Mouse (Mus musculus) cerebellum, adult 9-10 months (tissue): ENCODE data around the gene Ing1.
"Not testable (repeated sequence)": the region's sequence is repeated elsewhere in the genome, so short reads cannot be mapped to it uniquely, and the experiment has no call there.

Experiments
- DNase-seq: peaks from one replicate; pipeline ENCODE4 v3.0.0; 2022

The Ing1 gene

DNA sequence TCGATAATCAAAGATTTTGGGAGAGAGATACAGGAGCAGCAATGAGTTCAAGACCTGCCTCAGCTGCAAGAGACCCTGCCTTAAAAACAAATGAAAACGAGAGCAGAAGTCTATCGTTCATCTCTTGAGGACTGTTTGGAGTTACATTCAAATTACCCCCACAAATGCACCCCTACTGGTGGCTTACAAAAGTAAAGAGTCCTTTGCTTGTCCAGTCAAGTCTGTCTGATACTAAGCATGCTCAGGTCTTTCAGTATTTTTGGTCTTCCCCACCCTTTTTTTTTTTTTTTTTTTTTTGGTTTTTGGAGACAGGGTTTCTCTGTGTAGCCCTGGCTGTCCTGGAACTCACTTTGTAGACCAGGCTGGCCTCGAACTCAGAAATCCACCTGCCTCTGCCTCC, 3.9 kb upstream of the Ing1 start:
- DNase-seq: not testable (repeated sequence)

DNA sequence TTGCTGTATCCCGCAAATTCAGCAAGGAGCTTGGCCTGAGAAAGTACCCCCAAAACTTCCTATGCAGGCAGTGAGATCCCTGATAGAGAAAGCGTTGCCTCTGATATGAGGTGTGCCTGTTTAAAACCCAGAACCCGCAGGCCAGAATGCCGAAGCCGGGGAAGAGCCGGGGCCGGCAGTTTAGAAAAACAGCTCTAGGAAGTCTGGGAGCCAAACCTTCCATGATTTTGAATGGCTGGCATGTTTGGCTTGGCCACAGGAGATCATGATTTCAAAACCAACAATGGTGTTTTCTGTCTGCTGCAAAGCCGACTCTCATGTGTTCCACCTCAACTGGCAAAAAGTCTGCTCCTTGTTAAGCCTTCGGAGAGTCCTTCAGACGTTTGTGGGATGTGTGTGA, 3.0 kb upstream of the Ing1 start:
- DNase-seq: peak; percentile 31

DNA sequence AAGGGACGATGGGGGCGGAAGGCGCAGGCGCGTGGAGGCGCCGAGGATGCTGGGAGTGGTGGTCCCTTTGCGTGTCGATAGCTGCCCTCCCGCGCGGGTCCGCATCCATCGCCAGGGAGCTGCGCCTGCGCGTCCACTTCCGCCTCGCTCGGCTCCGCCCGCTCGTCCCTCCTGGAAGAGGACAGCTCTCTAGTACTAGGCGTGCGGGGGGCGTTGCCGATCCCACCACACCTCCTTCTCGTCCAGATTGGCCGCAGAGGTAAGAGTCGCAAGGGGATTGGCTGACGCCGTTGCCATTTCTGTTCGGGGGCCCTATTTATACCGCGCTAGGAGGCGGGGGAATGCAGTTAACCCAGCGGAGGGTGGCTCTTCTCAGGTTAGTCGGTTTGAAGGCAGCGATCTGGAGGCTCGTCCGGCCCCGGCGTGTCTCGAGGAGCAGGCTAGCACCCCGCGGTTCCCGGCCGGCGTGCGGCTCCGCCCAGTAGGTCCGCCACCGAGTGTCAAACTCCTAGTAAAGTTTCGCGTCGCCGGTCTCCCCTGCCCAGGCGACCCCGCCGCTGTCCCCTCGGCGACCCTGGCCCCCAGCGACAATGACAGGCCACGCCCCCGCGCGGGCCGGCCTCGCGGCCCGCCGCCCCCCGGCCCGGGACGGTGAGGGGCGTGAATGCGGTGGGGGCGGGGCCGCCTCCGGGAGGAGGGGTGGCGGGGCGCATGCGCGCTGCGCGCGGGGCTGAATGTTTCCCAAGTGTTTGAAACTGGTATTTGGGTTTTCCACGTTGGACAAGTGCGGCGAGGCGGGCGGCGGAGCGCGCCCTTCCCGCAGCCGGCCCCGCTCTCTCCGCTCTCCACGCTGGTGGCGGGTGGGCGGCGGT, 585 bp downstream of the Ing1 start:
- peak; percentile 100 for DNase-seq

DNA sequence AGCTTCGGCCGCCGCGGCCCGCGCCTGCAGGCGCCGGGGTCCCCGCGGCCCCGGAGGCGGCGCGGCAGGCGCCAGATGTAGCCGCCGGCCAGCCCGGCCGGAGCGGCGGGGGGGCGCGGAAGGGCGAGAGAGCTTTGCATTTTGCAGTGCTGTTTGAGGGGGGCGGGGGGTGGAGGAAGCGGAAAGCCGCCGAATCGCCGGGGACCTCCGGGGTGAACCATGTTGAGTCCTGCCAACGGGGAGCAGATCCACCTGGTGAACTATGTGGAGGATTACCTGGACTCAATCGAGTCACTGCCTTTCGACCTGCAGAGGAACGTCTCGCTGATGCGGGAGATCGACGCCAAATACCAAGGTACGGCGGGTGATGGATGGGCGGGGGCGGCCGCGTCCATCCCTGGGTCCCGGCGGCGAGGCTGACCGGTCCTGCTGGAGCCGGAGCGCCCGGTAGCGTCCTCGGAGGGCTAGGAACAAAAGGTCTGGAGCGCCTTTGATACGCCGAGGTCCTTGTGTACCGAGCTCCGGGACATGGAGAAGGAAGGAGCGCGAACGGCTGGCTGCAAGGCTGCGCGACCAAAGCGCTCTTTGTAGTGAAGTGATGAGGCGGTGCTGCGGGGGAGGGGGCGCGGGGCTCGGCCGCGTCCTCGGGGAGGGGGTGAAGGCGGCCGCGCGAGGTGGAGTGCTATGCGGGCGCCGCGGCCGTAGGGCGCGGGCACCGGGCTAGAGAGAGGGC, 1.5 kb downstream of the Ing1 start:
- DNase-seq: peak; percentile 74

DNA sequence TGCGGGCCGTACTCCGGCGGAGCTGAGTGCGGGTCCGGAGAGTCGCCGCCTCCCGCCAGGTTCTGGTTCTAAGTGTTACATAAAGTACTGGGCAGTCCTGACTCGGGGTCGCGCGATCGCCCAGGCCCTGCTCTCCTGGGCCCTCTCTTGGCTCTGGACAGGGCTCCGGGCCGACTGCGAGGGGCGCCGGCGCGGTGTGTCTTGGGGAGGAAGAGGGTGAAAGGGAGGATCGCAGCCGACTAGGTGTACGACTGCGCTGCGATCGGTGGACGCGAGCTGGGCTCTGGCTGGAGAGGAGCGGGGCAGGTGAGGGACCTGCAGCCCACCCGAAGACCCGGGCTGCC, 2.0 kb downstream of the Ing1 start:
- no peak for DNase-seq

DNA sequence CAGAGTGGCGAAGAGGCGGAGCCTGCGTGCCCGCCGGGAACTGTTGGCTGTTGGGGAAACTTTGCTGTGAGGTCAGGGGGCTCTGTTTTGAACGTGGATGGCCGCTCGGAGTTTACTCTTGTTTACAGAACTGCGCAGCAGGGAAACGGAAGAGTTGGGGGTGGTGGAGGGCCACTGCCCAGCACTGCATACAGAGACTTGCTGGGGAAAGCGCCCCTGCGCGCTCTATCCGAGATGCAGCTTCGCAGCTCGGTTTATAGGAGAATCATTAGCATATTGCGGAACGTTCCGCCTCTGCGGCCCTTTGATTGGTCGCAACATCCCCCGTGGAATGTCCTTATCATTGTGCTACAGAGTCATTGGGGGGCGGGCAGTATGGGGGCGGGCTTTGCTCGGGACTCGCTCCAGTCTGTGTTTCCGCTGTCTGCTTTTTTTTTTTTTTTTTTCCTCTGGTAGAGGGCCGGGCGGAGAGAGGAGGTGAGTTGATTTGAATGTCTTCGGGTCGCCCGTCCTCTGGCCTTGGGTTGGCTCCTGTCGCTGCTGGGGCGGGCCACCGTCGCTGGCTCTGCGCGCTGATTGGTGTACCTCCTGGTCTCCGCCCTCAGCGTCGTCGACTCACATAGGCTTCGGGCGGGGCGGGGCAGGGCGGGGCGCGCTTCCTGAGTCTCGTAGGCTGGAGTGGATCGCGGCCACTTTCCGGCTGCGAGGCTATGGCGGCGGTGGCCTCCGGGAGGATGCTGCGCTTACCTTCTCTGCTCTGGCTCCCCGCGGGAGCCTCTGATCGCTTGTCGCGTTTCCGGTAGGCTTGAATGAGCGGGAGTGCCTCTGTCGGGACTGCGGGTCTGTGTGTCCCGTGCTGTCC, 2.6 kb downstream of the Ing1 start:
- DNase-seq: peak; percentile 98

DNA sequence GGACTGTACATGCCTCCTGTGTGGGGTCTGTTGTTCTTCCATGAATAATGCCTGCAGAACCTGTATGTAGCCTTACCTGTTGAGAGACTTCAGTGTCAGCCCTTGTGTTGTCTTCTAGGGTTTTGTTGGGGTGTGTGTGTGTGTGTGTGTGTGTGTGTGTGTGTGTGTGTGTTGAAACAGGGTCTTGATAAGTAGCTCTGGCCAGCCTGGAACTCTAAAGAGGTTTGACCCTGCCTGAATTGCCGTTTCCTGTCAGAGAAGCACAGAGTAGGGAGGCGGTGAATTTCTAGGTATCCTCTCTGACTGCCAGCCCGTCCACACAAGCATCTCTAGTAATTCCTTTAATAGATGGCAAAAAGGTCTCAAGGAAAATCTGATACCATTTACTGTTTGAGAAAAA, 4.1 kb downstream of the Ing1 start:
- peak; percentile 46 for DNase-seq

DNA sequence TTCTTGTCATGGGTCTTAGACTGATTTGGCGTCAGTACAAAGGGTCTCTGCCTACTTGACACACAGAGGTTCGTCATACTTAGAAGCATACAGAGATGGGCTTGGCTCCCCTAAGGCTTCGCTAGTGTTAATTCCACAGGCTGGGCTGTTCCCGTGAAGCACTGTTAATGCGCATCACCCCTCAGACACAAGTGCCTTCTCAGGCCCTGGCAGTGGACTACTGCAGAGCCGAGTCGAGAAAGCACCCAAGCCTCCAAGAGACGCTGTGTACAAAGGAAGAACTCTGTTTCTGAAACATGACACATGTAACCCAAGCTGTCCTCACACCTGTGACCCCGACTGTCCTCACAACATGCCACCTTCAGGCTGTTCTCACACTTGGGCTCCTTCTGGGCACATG, 4.8 kb downstream of the Ing1 start:
- peak; percentile 36 for DNase-seq

DNA sequence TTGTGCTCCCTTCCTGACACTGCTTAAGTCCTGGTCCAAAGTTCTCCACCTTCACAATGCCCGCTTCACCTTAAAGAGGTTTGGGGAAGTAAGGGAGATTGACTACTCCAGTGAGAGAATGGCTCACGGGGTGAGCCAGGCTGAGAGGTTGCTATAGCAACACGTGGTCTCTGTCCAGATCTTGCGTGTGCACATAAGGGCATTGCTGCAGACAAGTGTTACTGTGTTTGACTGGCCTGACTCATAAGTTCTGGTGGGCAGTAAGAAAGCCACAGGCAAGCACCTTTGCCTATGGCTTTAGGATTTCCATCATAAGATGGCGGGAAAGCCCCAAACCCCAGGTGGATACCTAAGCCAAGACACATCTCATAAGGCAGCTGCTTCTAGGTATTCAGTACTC, 8.9 kb downstream of the Ing1 start:
- no peak for DNase-seq

DNA sequence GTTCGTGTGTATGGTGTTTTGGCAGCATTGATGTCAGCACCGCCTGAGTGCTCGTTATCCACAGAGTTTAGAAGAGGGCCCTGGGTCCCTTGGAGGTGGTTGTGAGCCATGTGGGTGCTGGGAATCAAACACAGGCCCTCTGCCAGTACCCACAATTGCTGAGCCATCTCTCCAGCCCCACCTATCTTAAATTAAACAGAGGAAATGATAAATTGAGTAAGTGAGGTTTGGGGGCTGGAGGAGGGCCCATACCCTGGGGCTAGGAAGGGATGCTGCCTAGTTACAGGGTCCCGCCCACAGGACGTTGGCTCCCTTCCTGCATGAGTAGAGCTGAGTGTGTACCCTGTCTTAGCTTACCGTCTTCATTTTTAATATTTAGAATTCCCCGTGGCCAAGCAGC, 9.3 kb downstream of the Ing1 start:
- no peak for DNase-seq

DNA sequence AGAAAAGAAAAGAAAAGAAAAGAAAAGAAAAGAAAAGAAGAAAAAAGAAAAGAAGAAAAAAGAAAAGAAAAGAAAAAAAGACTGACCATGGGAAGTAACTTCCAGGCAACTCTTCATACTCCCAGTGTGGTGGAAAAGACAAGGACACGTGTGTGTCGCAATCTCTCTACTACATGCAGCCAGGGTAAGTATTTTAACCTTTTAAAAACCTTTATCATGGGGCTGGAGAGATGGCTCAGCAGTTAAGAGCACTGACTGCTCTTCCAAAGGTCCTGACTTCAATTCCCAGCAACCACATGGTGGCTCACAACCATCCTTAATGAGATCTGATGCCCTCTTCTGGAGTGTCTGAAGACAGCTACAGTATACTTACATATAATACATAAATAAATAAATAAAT, 12.8 kb downstream of the Ing1 start:
- not testable (repeated sequence) for DNase-seq

DNA sequence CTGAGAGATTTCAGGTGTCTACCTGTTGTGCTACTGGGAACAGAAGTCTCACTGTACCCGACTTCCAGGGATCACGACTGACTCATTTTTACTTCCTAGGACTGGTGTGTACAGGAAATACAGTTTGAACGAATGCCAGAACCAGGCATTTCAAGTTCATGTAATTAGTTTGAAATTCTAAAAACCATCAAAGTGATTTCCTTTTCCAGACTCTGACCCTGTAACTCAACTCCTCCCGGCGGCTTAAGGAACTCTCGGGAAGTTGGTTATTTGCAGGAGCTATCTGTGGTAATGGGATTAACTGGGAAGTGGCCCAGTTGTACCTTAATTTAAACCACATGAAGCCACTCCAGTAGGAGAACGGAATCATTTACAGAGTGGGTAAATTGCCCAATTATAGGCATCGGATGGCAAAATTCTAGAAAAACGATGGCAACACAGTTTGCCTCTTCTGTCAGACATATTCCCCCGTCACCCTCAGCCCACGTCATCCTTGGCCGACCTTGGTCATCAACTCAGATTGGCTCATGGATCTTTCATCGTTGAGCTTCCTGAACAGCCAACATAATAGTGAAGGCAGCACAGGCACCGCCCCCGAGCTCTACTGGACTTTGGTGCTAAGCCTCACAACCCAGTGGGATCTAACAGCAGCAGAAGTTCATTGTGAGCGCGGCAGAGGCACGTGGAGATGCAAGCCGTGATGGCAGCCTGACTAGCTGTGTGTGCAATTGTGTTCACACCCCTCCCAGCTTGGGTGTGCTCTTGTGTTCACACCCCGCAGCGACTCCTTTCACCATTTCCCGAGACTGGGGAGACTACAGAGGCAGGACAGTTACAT, 14.1 kb downstream of the Ing1 start:
- no peak for DNase-seq

DNA sequence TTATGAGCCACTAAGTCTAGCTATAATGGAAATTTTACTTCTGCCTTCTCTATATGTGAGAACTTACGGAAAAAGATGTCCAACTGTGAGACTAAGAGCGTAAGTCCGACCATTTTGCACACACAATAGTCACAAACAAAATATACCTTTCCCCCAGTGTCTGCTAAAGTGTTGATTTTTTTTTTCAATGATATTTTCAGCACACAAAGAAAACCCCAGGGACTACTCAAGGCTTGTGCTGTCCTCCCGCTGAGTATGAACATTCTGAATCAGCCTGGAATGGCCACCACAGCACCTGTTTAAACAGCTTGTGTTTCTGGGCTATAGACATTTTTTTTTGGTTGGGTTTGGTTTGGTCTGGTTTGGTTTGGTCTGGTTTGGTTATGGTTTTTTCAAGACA, 15.4 kb downstream of the Ing1 start:
- DNase-seq: no peak

DNA sequence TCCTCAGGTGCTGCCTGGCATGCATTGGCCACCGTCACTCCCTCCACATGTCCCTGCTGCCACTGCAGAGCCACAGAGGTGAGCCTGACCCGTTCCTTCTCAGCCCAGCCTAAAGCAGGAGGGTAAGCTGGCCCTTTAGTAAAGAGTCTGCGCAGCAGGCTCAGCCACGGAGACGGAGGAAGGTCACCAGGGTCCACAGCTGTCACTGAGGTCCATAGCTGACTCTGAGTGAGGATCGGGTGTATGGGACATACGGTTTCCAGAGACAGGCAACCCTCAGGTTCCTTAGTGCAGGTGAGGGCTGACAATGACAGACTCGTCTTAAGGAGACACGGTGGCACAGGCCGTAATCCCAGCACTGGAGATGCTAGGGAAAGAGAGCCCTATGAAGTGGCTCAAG, 16.6 kb downstream of the Ing1 start:
- no peak for DNase-seq

DNA sequence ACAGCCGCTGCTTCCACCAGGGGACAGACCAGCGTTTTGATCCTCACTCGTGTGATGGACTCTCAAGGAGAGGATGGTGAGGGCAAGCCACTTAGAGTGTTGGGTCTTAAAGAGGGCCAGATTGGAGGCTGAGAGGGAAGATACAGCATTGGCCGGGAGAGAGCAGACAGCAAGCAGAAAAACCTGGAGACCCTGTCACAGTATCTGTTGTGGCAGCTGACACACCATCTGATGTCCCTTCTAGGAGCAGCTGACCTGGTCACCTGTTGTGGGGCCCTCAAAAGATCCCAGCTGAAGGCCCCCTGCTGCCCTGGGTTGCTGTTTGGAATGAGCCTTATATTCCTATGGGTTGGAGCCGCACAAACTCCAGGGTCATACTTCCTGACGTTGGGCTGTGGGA, 17.1 kb downstream of the Ing1 start:
- DNase-seq: no peak

DNA sequence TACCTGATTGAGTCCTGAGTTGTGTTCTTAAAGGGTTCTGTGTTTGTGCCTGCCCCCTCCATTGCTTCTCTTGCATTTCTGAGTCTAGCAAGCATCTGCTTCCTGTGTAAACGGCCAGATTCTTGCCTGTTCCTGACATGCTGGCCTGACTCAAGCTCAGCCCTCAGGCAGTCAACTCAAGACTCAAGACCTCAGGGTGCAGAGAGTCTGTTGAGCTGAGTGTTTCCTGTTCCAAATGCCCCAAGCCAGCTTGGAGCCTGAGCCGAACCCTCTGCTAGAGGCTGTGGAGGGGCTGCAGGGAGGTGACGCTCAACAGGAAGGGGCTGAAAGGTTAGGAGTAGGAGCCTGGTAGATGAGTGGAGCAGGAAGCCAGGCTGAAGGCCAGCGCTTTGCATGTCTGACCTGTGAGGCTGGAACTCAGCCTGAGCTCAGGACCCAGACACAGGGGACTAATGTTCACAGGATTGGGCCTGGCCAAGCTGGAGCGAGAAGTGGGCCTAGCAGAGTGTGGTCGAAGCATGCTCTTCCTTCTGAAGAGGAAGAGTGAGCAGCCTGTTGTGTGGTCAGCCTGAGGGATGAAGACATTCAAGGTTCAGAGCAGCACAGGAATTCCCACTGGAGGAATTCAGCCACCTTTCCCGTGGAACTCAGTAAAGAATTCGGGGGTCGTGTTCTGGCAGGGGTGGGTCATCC, 19.7 kb downstream of the Ing1 start:
- no peak for DNase-seq

DNA sequence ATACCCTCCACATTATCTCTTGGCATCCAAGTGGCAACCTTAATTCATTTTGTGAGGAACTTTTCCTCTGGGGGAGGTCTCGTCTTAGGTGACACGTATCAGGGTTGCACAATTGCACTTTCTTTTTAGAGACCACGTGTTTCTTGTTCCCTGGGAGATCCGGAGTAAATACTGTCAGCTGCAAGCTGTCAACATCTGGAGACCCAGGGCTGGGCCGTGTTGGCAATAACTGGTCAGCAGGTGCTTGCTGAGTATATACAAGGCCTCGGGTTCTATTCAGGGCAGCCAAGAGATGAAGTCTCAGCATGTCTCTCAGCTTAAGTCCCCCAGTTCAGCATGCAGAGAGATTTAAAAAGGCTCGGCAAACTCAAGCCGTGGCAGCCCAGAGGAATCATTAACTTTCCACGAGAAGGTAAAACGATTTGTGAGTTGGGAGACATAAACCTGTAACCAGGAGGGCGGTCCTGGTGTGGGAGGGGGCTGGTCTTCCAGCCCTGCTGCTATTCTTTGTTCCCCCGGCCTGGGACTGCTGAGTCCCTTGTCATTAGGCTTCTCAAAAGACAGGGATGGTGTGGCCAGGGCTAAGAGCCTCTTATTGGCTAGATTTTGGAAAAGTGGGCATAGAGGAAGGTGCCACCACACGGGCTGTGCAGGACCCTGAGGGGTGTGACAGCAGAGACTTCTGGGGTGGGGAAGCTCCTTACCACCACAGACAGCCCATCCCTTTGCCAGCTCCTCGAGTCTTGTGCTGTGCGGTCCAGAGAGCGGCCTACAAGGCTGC, 20.4 kb downstream of the Ing1 start:
- no peak for DNase-seq

DNA sequence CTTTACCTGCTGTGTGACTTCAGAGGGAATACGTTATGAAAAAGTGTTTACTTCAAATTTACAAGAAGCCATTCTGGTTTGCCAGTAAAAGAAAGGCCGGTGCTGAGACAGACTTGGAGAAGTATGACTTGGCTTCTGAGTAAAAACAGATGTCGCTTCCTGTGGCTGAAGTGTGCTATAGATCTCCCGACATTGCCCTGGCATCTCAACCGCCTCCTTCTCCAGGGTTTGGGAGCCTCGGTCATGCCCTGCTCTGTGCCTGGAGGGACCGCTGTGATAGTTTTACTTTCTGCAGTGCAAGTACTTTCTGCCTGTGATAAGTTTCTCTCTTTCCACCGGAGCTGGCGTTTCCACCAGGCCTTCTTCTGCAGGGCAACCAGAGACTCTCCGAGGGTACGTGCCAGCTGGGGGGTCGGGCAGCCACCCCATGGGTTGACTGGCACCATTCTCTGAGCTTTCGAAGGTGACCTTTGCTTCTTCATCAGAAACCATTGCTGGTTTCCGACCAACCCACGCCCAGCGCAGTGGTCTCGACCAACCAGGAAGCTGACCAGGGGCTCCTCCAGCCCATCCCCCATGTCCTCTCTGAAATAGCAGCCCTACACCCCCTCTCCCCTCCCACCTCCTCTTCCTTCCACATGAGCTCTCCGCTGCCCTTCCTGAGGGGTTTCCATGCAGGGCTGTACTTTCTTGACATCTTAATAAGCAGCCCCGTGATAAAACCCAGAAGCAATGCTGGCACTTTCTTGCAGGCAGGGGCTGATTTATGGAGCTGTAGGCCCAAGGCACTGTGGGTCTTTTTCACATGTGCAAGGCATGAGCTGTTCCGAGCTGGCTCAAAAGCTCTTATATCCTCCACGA, 30.4 kb downstream of the Ing1 start:
- DNase-seq: no peak

DNA sequence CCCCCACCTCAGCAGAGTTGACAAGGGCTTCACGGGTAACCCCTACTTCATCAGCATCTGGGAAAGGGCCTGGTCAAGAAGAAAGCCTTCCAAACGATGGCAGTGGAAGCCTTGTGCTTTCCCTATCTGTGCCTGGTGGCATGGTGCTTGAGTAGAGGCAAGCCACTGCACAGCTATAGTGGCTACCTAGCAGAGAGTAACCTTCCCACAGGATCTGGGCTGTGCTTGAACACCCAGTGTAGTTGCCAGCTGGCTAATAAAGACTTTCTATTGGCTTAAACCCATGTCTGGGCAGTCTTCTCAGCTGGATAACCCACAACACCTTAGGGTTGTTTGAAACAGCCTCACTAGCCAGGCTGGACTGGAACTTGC, 31.0 kb downstream of the Ing1 start:
- no peak for DNase-seq

DNA sequence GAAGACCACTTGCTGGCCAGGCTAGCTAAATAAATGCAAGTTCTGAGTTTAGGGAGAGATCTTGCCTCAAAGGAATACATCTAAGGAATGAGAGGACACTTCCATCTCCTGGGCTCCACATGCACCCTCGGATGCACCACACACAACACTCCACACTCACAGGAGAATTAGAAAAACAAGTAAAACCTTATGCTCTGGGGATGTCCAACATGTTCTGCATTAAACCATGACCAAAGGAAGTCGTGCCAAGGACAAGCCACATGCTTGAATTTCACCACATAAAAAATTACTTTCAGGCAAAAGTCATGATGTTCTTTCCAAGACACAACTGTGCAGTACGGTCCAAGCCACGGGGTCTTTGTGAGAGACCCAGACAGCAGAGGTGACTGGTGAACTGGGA, 36.5 kb downstream of the Ing1 start:
- DNase-seq: no peak
